ENCODE assay signal across 31 mouse cellular contexts in the genomic region with DNA sequence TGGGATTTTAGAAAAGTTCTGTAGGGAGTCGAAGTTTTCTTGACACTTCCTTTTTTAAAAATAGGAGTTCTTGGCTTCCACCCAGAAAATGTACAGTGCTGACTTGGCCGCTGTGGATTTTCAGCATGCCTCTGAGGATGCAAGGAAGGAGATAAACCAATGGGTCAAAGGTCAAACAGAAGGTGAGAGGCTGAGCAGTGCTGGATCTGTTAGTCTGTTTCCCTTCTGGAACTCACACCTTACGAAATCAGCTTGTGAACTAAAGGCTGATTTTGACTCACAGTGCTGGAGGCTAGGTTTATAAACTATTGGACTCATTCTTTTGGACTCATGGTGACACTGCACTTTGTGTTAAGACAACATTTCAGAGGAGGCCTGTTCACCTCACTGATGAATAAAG. TPM values are rescaled to one million over a fixed set of nuclear protein-coding genes. Genes with fewer than 3 reads are reported as not detected.
DNase-seq lines count a peak whose midpoint lies in the region; ATAC-seq and TF ChIP-seq lines count a peak whose summit lies in the region.
"Had no signal": no experiment of that assay in that cellular context is flagged by ENCODE, and none has a peak within 500 bp of the region (broad histone marks: within the 10 kb centered on the region; RNA-seq: fewer than 3 reads in every experiment).

No protein-coding gene starts in this region.

- no peak overlapping the region for H3K9ac ChIP-seq in hindbrain, embryonic 14.5 days
- H3K9ac ChIP-seq: embryonic facial prominence, embryonic 12.5 days; heart, embryonic 15.5 days; hindbrain, embryonic 15.5 days; kidney, embryonic 15.5 days; liver, embryonic 14.5 days; neural tube, embryonic 12.5 days had no signal

- DNase-seq in left cerebral cortex, adult 2 months (ENCODE audit: extremely low spot score in 1 of 2, low spot score in 2 of 2): no peak
- DNase-seq in left cerebral cortex, adult 18-20 months (ENCODE audit: low spot score in 2 of 2): no peak
- DNase-seq in 416B (ENCODE audit: low read depth): peak; percentile 11
- peak; percentile 56 for DNase-seq in R1 (ENCODE audit: low read depth, low spot score)
- no peak for DNase-seq in hindbrain, embryonic 10.5 days (ENCODE audit: low spot score)
- no peak for DNase-seq in hindbrain, embryonic 14.5 days (ENCODE audit: low spot score)
- DNase-seq: adrenal gland, adult 8-10 months; cerebellum, adult 9-11 months; embryo, embryonic 11 days; gastrocnemius, postnatal 10 days; heart, postnatal 4 days; kidney, adult 11 months; layer of hippocampus, postnatal 36 days; liver; lung, adult 2 months; right cerebral cortex, adult 18-20 months; thymus, postnatal 4 days had no signal

- peak overlapping the region; percentile 59; the same call in 1 of the 2 replicates for H3K27ac ChIP-seq in left cerebral cortex, adult 2 months
- no peak overlapping the region for H3K27ac ChIP-seq in hindbrain, embryonic 10.5 days
- no peak overlapping the region for H3K27ac ChIP-seq in hindbrain, embryonic 14.5 days
- H3K27ac ChIP-seq: embryonic facial prominence, embryonic 12.5 days; forebrain, embryonic 10.5 days; heart, embryonic 15.5 days; hindbrain, embryonic 15.5 days; kidney, embryonic 15.5 days; liver, embryonic 14.5 days; midbrain, embryonic 10.5 days; neural tube, embryonic 12.5 days had no signal

- no peak overlapping the region for H3K4me3 ChIP-seq in left cerebral cortex, adult 2 months
- H3K4me3 ChIP-seq in hindbrain, embryonic 10.5 days: no peak overlapping the region
- H3K4me3 ChIP-seq in hindbrain, embryonic 14.5 days (replicated peaks; ENCODE audit: low read length): no peak overlapping the region
- H3K4me3 ChIP-seq: embryonic facial prominence, embryonic 12.5 days; forebrain, embryonic 10.5 days; heart, embryonic 15.5 days; hindbrain, embryonic 15.5 days; kidney, embryonic 15.5 days; midbrain, embryonic 10.5 days; myocyte; neural tube, embryonic 12.5 days had no signal

- H3K4me1 ChIP-seq in hindbrain, embryonic 10.5 days (replicated peaks): 0 out of 2 replicates have a peak, but pooled peaks cover 4% of the 10 kb centered on the region
- H3K4me1 ChIP-seq in hindbrain, embryonic 14.5 days (replicated peaks; ENCODE audit: control insufficient read depth, insufficient read depth, low read length): peaks cover 9% of the 10 kb centered on the region
- H3K4me1 ChIP-seq: kidney, embryonic 15.5 days; neural tube, embryonic 12.5 days had no signal

- WGBS in hindbrain, embryonic 10.5 days: 89% methylated on average over 3 of the region's 3 CpGs
- 85% methylated on average over 3 of the region's 3 CpGs for WGBS in hindbrain, embryonic 14.5 days

- intact Hi-C loops in left cerebral cortex, adult 2 months (cut with DNase I): no loop called here

- ATAC-seq in hindbrain, embryonic 14.5 days (ENCODE audit: low FRiP score): no peak
- ATAC-seq: forebrain, embryonic 16.5 days; inflammation-experienced regulatory T-cells, adult 6 months had no signal

- TF ChIP-seq CTCF in left cerebral cortex, adult 2 months (IDR thresholded peaks at IDR 0.05): no peak

- H3K4me2 ChIP-seq in hindbrain, embryonic 14.5 days (replicated peaks): no peak overlapping the region
- H3K4me2 ChIP-seq: embryonic facial prominence, embryonic 12.5 days; heart, embryonic 15.5 days; hindbrain, embryonic 15.5 days; kidney, embryonic 15.5 days; neural tube, embryonic 12.5 days had no signal

- peaks cover 6% of the 10 kb centered on the region; the same call in 1 of the 2 replicates for H3K9me3 ChIP-seq in hindbrain, embryonic 10.5 days
- H3K9me3 ChIP-seq in hindbrain, embryonic 14.5 days (ENCODE audit: control insufficient read depth, low read length): no peaks in the 10 kb centered on the region
- H3K9me3 ChIP-seq: heart, embryonic 15.5 days; hindbrain, embryonic 15.5 days; kidney, embryonic 15.5 days had no signal

- H3K27me3 ChIP-seq in hindbrain, embryonic 10.5 days (ENCODE audit: insufficient read depth, poor library complexity, severe bottlenecking): no peaks in the 10 kb centered on the region
- H3K27me3 ChIP-seq in hindbrain, embryonic 14.5 days (ENCODE audit: control insufficient read depth, insufficient read depth, low read length): no peaks in the 10 kb centered on the region
- H3K27me3 ChIP-seq: embryonic facial prominence, embryonic 12.5 days; heart, embryonic 15.5 days; hindbrain, embryonic 15.5 days; kidney, embryonic 15.5 days; neural tube, embryonic 12.5 days had no signal

- no peaks in the 10 kb centered on the region for H3K36me3 ChIP-seq in hindbrain, embryonic 10.5 days
- no peaks in the 10 kb centered on the region for H3K36me3 ChIP-seq in hindbrain, embryonic 14.5 days (replicated peaks; ENCODE audit: control insufficient read depth, insufficient read depth)
- H3K36me3 ChIP-seq: embryonic facial prominence, embryonic 12.5 days; forebrain, embryonic 10.5 days; heart, embryonic 15.5 days; hindbrain, embryonic 15.5 days; kidney, embryonic 15.5 days; midbrain, embryonic 10.5 days; neural tube, embryonic 12.5 days had no signal

RNA-seq across cellular contexts. Expression of gene Serpinb1b, which starts 11.2 kb away (rescaled TPM):
- total RNA-seq in left cerebral cortex, adult 2 months (2021): 1 to 10 TPM in 1 of 2 experiments, under 1 TPM in 1; 0.86 to 1.2 TPM
- total RNA-seq in left cerebral cortex, adult 18-20 months (2021): 1 to 10 TPM; 1.2 to 1.9 TPM
- 0.54 and 3.5 TPM in 2 replicates for polyA plus RNA-seq in hindbrain, embryonic 10.5 days (2016; fragmentation: Nextera tagmentation; extraction: Ambion mirVana)
- polyA plus RNA-seq in hindbrain, embryonic 14.5 days (2014; fragmentation: Nextera tagmentation; extraction: Ambion mirVana): 32.7 and 32.8 TPM in 2 replicates
- total RNA-seq: heart, postnatal 4 days; megakaryocyte progenitor cell, adult 5-6 weeks had no signal
- polyA plus RNA-seq: forebrain, embryonic 10.5 days; kidney, embryonic 15.5 days; limb, embryonic 11.5 days; liver, embryonic 14.5 days; neural tube, embryonic 12.5 days; testis, adult 2 months had no signal

Comparison
In these comparisons a context has a peak if more than half of its experiments do, and no peak if none do; other contexts are left out.
1. DNase-seq: peak in 416B (single experiment) and R1 (single experiment); none in left cerebral cortex, adult 2 months (0 of 2), left cerebral cortex, adult 18-20 months (0 of 2), hindbrain, embryonic 10.5 days (single experiment) and hindbrain, embryonic 14.5 days (single experiment).